Mouse (Mus musculus) cerebellum, adult 11 months (tissue): ENCODE results near the gene Atp5g1.

Source experiments
- DNase-seq: peaks from one replicate; pipeline ENCODE4 v3.0.0; 2022

Gene Atp5g1

DNA sequence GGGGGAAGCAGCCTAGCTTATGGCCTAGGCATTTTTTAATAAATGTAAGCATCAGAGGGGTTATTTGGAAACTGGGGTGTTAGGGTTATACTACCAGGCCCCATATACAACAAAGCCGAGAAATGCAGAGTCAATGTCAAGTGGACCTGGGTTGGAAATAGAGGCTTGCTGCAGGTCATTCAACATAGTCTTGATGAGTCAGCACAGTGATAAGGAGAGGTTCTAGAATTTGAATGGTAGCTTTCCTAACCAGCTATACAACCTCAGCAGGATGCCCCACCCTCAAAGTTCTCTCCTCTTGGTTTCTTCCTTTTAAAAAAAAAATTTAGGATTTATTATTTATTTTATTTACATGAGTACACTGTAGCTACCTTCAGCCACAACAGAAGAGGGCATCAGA is 4.5 kb downstream of the Atp5g1 start:
- DNase-seq, result no peak

DNA sequence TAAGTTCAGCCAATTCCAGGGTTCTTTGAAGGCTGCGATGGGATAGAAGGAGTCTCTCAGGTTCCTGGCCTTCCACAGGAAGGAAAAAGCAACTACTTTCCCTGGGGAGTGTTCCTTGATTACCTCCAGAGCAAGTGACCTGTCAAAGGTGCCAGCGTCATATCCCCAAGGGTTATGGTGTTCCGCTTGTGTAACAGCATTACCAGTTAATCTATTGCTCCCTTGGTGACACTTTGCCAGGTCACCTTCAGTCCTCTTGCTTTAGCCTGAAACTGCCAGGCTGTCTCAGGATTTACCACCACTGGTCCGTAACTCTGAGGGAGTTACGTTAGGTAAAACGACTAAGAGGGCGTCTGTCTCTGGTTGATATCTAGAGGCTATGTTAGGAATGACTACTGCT is 5.1 kb downstream of the Atp5g1 start:
- no peak for DNase-seq

DNA sequence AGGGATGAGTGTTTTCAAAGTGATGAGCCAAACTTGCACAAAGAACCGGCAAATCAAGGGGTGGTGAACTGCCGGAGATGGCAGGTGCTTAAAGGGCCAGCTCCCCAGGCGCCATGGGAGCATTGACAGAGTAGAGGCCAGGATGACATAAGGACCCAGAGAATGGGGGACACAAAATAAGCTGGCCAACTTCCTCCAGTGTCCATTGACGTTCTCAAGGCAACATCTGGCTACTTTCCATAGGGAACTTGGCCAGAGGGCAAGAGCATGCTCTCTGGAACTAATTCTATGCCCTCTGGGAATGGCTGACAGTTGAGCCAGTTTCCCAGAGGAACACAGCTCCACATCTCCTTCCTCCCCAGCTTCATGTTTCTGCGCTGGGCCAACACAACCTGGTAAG is 7.2 kb downstream of the Atp5g1 start:
- no peak for DNase-seq

DNA sequence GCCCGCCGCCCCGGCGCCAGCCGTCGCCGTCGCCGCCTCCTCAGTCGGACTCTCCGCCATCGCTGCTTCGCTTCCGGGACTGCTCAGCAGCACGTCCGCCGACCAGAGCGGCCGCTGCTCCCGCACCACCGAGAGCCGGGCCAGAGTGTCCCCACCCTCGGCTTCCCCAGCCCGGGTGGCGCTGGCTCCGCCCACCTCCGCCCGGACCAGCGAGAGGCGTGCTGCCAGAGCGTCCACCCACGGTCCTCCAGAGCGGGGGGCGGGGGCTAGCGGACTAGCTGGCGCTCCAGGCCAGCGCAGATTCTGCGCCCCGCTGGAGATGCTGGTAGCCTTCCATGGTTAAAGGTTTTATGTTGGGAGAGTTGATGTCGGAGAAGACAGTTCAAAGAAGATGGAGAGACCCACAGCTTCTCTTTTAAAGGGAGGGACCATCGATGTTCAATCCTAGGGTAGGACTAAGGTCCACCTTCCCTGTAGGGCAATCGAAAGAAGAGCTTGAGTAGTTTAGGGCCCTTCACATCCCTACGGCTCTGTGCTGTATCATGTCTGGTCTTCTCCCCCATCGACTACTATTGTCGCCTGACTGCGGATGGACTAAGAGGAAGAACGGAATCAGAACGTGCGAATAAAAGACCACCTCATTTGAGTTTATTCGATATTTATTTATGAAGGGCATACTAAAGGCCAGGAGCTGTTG is 10.1 kb downstream of the Atp5g1 start, which contains the start of gene Ube2z:
Gene Ube2z, minus strand, starts transcription at position 174 of the 697 bp plus-strand sequence.
- peak; percentile 98 for DNase-seq

DNA sequence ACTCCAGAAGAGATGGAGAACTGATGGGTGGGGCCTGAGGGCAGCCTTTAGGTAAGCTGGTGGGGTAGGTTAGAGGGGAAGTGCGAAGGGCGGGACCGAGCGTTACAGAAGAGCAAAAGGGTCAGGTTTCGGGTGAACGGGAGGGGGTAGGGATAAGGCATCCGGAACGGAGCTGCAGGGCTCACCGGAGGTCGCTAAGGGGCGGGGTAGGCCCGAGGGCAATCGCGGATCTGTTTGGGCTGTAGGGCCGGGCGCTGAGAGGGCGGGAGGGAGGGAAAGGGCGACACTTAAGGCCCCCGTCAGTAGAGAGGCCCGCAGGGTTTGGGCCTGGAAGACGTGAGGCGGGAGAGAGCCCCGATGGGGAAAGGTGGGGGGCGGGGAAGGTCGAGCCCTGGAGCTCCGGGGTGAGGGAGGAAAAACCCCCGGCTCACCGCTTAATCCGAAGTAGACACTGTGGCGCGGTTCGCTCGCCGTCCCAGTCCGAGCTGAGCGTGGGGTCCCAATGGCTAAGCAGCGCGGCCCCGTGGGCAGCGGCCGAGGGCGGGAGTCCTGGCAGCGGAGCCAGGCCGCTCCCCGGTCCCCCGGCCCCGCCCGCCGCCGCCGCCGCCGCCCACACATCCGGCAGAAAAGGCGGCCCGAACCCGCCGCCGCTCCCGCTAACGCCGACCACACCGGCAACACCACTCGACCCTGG is 10.8 kb downstream of the Atp5g1 start:
- DNase-seq, result no peak

DNA sequence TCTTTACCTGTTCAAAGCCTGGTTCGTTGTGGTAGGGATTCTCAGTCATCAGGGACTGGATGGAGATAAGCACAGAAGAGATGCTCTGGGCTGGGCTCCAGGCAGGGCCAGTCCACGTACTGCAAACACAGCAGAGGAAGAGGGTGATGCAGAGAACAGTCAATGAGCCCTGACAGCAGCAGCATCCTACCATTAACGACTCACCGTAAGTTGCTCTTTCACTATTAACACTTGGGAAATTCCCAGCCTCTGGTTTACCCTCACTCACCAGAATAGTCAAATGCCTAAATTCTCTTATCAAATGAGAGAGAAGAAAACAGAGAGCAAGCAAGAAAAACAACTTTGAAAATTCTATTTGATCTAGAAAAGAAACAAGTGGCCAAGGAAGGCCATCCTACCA is 17.2 kb downstream of the Atp5g1 start:
- DNase-seq, result no peak

DNA sequence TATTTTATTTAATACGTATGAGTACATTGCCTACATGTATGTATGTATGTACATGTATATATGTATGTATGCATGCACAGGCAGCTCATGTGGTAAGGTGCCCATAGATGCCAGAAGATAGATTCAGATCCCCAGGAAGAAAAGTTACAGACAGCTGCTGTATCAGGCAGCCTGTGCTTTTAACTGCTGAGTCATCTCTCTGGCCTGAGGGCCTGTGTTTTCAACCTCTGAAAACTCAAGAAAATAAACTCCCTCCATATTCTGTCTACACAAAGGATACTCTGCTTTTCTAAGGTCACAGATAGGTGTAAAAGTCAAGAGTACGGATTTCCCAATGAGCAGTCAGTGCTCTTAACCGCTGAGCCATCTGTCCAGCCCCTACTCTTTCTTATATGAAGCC is 24.6 kb downstream of the Atp5g1 start:
- no peak for DNase-seq

DNA sequence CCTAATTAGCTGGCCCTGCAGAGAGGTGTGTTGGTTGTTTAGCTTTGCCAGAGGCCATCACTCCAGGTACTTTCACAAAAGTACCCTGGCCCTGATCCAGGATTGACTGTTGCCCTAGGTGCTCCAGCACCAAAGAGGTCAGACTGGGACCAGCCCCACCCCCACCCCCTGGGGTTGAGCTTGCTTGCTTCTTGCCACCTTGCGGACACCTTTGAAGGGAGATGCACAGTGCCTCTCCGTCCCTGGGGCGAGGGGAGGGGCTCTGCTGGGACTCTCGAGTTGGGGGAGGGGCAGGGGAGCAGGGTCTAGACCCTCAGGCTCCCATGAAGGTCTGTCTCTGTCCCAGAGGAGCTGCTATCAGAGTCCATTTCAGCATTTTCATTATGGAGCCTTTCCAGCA is 25.5 kb downstream of the Atp5g1 start:
- no peak for DNase-seq

DNA sequence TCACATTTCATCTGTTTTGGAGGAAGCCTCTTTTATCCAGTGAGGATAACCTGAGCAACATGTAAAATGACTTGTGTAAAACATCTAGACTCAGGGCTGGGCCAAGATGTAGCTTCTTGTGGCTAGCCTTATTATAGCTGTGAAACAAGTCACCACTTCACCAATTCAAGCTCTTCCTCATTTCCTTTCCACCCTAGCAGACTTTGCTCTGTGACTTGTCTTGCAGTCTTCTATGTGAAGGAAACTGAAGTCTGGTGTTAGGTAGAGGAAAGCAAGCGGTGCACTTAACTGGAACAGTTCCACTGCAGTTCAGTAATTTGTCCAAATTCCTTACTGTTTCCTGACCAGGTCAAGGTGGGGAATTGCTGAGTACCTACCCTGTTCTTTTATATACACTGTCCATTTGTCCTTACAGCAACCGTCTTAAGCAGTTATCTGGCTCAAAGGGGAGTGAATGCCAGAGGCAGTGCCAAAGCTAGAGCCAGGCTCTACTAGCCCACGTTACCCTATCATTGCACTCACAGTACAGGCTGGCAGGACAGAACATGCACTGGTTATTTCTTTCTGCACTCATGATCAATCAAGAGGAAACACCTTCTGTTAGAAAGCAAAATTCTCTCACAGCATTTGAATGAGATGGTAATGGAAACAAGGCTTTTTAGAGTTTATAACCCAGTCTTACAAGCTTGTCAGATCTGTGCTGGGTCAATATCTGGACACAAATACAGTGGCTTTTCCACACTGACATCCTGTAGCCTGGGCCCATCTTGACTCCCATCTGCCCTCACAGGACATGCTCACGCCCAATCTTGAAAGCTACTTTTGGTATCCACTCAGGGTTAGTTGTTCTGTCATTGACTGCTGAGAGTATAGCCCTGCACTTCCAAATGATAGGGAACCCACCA is 27.7 kb downstream of the Atp5g1 start:
- DNase-seq, result no peak

DNA sequence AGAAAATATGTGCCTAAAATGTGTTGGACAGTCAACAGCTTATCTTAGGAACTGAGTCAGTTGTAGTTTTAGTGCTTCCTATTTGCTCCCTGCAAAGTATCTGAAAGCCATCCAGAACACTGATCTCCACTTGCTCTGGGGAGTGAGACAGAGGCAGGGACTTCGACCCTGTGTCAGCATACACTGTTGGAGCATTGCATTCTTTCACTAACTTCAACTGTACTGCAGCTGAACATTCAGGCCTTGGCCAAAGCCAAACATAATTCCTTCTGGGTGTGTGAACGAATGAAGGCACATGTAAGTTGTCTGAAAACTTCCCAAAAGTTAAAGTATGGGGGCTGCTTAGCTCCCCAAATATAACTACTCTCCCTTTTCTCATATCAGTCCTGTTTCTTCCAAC is 28.7 kb downstream of the Atp5g1 start:
- no peak for DNase-seq

DNA sequence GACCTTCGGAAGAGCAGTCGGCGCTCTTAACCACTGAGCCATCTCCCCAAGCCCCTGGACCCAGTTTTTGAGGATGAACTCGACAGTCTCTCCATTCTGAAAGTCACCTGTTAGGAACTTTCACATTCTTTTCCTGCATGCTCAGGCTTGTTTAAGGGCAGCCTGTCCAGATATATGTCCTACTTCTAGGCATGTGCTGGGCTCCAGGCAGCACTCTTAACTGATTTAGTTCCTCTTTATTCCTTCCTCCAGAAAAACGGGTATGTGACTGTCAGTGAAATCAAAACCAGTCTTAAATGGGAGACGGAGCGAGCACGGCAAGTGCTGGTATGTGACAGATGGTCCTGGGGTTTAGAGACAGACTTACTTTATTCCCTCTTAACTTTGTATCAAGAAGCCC is 29.4 kb downstream of the Atp5g1 start:
- DNase-seq, result no peak

DNA sequence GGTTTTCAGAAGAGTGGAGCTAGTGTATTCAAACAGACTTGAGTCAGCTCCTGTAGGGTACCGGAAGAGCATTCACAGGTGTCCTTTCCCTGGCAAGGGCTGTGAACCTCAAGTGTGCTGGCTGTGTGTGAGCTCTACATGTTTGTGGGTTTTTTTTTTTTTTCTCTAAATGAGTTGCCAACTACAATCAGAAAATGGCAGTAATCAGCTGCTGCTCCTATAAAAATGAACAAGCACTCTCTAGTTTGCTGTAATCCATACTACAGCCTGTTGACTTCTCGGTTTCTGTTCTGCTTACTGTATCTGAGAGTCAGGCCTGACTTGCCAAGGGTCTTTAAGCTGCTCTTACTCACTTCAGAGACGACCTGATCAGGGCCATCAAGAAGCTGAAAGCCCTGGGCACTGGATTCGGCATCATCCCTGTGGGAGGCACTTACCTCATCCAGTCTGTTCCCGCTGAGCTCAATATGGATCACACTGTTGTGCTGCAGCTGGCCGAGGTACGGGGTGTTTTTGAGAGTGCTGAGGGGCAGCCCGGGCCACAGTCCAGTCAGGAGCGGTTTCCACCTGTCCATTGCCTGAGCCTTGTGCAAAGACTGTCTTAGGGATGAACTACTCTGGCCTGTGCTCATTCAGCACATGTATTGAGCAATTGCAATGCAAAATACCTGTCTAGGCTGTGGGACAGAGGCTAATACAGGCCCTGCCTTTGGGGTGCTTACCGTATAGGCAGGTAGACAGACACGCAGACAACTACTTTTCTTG is 30.5 kb downstream of the Atp5g1 start:
- no peak for DNase-seq

DNA sequence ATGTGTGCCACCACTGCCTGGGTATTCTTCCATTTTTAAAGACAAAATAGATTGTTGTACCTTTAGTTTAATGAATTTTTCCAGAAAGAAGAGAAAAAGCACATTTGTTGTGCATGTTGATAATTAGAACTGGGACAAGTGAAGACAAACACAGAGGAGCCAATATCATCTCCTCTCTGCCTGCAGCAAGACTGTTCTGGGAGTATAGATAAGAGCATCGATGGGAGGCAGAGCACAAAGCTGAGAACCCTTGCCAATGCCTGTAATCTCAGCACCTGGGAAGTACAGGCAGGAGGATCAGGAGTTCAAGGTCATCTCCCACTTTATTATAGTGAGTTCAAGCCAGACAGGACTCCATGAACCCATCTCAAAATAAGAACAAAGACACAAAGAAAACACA is 36.9 kb downstream of the Atp5g1 start:
- DNase-seq, result no peak

DNA sequence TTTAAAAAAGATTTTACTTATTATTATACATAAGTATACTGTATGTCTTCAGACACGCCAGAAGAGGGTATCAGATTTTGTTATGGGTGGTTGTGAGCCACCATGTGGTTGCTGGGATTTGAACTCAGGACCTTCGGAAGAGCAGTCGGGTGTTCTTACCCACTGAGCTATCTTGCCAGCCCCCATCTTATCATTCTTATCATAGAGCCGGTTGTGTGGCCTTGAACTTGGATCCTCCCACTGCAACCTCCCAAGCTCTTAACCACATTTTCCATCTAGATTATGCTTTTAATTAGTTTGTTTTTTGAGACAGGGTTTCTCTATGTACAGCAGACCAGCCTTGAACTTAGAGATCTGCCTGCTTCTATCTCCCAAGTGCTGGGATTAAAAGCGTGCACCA is 38.0 kb downstream of the Atp5g1 start:
- DNase-seq, result no peak

DNA sequence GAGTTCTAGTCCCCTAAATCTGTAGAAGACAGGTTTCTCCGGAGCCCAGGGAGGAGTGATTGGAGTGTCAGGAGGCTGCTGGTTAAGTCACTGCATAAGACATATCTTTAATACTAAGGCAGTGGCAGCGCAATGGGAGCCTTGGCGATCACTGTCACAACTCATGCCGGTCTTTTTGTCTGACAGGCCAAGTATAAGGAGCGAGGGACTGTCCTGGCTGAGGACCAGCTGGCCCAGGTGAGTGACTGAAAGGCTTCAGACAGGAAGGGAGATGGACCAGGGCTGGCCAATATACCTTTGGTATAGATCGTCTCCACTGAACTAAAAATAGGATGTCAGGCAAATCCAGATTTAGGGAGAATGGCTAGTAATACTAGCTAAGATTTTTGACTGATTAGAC is 40.3 kb downstream of the Atp5g1 start:
- DNase-seq, result peak; percentile 23

DNA sequence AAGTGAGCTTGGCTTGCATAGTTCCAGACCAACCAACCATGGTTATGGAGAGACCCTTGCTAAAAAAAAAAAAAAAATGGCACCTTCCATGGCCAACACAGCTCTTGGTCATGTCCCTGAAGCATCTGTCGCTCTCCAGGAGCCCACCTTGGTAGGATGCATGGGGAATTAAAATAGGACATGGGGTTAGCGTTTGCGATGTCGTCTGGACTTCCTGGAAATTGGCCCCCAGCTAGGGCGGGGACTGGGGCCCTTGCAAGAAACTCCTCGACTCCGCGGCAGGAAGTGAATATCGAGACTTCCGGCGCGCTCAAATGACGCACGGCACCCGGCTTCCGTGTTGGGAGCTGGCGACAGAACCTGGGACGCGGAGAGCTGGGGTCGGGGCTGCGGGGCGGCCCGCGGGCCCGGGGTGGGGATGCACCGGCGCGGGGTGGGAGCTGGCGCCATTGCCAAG is 40.8 kb downstream of the Atp5g1 start, which contains the start of gene Snf8:
Gene Snf8, plus strand, starts transcription at position 290 of the 457 bp plus-strand sequence.
- peak; percentile 89 for DNase-seq

DNA sequence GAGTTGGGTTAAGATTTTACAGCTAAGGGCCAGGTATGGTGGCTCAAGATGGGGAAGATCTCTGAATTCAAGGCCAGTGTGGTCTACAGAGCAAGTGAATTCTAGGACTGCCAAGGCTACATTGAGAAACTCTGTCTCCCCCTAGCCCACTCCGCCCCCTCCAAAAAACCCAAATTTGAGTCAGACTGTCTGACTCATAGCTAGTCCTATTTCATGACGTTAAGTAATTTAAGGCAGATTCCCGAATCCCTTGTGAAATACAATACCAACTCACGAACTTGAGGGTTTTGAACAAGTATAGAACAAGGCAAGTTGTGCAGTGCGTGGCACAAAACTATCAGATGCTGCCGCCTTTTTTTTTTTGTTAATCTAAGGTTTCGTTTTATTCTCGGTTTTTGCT is 41.4 kb downstream of the Atp5g1 start:
- DNase-seq, result no peak

DNA sequence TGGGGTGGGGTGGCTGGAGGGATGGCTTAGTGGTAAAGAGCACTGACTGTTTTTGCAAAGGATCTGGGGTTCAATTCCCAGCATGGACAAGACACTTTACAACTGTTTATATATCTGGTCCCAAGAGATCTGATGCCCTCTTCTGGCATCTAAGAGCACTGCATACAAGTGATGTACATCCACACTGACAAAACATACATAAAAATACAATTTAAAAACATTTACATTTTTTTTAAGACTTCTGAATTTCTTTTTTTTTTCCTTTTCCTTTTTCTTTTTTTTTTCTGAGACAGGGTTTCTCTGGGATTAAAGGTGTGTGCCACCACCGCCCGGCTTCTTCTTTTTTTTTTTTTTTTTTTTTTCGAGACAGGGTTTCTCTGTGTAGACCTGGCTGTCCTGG is 42.2 kb downstream of the Atp5g1 start:
- no peak for DNase-seq

DNA sequence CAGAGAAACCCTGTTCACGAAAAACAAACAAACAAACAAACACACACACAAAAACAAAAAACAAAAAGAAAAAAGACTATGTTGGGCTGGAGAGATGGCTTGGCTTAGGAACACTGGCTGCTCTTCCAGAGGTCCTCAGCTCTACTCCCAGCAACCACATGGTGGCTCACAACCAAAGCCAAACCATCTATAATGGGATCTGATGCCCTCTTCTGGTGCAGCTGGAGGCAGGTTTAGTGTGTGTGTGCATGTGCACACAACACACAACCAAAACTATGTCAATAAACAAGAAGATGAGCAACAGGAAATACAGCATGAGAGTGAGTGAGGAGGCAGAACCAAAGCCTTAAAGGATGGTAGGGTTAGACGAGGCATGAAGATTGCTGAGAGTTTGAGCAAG is 43.8 kb downstream of the Atp5g1 start:
- no peak for DNase-seq

DNA sequence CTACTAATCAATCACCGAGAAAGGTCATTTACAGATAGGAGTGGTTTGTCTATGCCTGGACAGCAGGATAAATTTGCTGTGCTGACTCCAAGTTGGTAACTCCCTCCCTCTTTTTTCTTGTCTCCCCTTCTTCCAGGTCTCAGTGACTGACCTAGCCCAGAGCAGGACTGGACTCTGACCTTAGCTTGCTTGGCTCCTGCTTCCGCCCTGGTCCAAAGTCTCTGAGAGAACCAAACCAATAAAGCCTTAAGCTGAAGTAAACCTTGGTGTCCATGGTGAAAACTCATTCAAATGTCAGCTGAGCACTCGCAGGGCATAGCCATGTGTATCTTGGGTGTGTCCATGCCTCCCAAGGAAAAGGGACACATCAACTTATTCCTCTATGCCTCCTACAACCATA is 44.9 kb downstream of the Atp5g1 start:
- DNase-seq, result no peak

DNA sequence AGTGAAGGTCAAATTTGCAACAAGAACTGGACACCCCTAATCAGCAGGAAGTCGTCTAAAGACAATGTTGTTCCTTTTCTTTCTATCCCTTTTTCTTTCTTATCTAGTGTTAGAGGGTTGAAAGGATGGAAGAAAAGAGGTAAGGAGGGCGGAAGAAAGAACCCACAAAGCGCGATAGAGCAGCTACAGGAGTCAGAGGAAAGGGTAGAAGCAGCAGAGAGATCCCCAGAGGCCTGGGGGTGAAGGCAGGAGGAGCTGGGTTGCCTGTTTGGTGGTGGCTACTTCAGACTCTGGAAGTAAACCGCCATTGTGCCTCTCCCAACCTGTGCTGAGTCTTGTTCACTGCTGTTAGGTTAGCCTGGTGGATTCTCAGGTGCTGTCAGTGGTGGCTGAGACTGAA is 47.3 kb downstream of the Atp5g1 start:
- no peak for DNase-seq

DNA sequence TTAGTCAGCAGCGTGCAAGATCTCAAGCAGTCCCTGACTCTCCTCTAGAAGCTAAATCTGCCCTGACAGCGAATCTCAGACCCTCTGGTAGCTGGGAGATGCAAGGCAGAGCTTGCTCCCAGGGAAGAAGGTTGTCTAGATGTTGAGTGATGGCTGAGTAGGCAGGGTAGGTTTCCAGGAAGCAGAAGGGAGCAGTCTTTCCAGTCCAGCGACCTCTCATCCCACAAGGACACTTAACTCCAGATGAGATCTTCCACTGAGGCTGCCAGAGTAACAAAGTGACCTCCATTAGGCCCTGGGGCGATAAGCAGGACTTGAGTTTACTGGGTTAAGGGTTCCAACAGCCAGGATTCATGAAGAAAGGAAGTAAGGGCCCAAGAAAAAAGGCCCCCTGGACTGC is 54.8 kb downstream of the Atp5g1 start:
- no peak for DNase-seq
